Mouse (Mus musculus): Measurements from ENCODE around the gene Gucy2g.
"Not testable (repeated sequence)": the region's sequence is repeated elsewhere in the genome, so short reads cannot be mapped to it uniquely, and the experiment has no call there.

The Gucy2g gene

DNA sequence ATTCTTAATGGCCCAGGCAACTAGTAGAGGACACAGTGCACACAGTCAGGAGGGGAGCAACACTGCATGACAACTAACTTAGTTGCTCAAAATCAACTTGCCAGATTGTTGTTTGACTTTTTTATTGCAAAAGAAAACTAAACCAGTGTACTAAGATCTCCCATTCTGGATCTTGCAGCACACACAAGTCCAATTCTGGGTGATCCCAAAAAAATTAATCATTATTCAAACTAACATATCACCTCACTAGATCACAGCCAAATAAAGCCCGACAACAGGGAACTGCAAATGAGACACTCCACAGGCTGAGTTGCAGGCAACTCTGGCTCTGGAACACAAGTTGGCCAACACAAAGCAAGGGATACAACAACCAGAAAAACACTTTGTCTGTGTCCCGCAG lies 74.3 kb downstream of the Gucy2g start:
- DNase-seq (ENCODE audit: extremely low spot score, low read depth, low spot score): no peak

- no peak for DNase-seq (ENCODE audit: extremely low spot score, low read depth, low spot score)
Observed at GRCm38 (mm10) chr19:55165954-55166353, 75.1 kb downstream of the Gucy2g start.

GRCm38 (mm10) chr19:55165183-55165865 lies 75.7 kb downstream of the Gucy2g start:
- no peak for DNase-seq (ENCODE audit: extremely low spot score, low read depth, low spot score)

- DNase-seq (ENCODE audit: extremely low spot score, low read depth, low spot score): no peak
Observed at GRCm38 (mm10) chr19:55164162-55164561, 76.9 kb downstream of the Gucy2g start.

DNA sequence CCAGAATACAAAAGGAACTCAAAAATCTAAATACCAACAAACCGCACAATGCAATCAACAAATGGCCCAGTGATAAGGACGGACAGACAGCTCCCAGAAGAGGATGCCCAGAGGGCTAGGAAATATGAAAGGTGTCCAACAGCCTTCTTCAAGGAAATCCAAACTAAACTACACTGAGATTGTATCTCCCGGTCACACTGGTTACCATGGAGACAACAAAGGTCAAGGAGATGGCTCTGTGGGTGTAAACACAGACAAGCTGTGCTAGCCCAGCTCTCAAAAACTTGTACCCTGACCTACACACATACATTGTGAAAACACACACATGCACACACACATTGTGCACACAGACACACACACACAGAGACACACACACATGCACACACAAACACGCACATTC lies 78.8 kb downstream of the Gucy2g start:
- DNase-seq (ENCODE audit: extremely low spot score, low read depth, low spot score): no peak

DNA sequence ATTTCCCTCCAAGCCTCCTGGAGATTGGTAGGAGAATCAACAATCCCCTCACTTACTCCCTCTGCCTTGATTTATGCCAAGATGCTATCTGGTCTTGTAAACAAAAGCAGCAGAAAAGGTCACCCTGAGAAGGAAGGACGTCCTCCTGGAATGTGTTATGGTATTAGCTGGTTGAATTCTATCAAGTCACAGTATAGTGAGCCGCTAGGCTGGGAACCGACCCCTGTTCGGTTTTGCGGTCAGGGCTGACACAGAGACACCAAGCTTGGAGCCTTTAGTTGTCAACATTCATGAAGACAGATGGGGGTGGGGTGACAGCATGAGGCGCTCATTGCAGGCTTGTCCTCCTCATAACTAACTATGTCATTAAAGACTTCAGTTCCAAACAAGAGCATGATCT lies 81.2 kb downstream of the Gucy2g start:
- no peak for DNase-seq (ENCODE audit: extremely low spot score, low read depth, low spot score)

- DNase-seq (ENCODE audit: extremely low spot score, low read depth, low spot score): no peak
Observed at GRCm38 (mm10) chr19:55158606-55159005, 82.4 kb downstream of the Gucy2g start.

GRCm38 (mm10) chr19:55157029-55157428 lies 84.0 kb downstream of the Gucy2g start:
- DNase-seq (ENCODE audit: extremely low spot score, low read depth, low spot score): no peak

DNA sequence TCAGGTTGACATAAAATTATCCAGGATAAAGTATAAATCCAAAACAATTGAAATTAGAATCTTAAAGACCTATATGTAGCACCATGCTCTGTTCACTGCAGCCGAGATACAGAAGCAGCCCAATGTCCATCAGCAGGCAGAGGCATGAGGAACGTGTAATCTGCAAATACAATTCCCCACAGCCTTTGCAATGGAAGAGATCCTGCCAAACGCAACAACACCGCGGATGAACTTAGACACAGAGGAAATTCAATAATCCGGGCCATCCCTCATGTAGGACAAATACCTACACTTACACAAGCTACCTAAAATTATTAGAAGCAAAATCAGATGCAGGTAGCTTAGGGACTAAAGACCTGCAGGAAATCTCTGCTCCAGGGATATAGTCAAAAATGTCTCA lies 88.1 kb downstream of the Gucy2g start:
- DNase-seq (ENCODE audit: extremely low spot score, low read depth, low spot score): no peak

DNA sequence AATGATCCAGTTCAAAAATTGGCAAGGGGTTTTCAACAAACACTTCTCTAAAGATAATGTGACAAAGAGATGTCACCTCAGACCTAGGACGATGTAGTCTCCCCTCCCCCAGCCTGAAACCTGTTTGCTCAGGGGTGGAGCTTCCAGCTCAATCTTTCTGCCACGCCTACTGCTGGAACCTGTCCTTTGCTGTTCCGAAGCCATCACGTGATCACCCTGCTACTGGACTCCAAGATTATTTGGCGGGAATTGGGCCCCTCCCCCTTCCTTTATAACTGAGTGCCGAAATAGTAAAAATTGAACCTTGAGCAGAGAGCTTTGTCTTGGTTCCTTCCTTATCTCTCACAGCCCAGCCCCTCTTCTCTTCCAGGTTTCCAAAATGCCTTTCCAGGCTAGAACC lies 88.8 kb downstream of the Gucy2g start:
- not testable (repeated sequence) for DNase-seq (ENCODE audit: extremely low spot score, low read depth, low spot score)

DNA sequence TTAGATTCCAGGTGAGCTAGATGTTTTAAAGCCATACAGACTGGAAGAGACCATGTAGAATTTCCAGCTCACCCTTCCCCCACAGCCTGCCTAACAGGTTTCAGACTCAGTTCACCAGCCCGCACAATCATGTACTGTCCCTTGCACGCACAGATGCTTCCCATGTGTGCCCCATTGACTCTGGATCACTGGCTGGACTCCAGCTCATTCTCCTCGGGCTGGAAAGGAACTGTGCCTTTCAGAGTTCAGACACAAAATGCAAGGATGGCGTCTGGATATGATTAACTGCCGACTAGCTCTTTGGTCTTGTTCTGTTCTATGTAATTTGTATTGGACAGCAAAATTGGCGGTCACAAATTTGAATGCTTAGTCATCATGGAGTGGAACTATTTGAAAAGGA lies 91.4 kb downstream of the Gucy2g start:
- DNase-seq (ENCODE audit: extremely low spot score, low read depth, low spot score): no peak

- no peak for DNase-seq (ENCODE audit: extremely low spot score, low read depth, low spot score)
Observed at GRCm38 (mm10) chr19:55148109-55148508, 92.9 kb downstream of the Gucy2g start.
